Comparison of ENCODE assay signal across 33 mouse cellular contexts in the genomic region with DNA sequence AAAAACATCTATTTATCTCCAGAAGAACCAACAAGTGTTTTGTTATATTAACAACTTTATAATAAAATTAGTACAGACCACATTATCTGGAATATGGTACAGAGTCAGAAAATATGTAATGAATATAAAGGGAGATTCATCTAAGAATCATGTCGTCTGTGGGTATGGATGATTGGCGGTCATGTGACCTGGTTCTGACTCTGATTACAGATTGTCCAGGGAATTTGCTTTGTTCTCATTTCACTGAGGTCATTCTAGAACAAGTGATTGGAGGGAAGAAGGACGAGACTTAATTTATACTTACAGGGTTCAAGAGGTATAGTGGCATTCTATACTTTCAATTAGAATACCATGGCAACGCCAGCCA.
DNase-seq lines count a peak whose midpoint lies in the region; ATAC-seq and TF ChIP-seq lines count a peak whose summit lies in the region.
"Had no signal": no experiment of that assay in that cellular context is flagged by ENCODE, and none has a peak within 500 bp of the region (broad histone marks: within the 10 kb centered on the region; RNA-seq: fewer than 3 reads in every experiment).

No protein-coding gene starts in this region.

- H3K27me3 ChIP-seq in kidney, embryonic 16.5 days (ENCODE audit: insufficient read depth, low read length): no peaks in the 10 kb centered on the region
- no peaks in the 10 kb centered on the region for H3K27me3 ChIP-seq in ES-Bruce4 (ENCODE audit: control insufficient read depth, insufficient read depth, low read length, poor library complexity, severe bottlenecking)
- peaks cover 13% of the 10 kb centered on the region for H3K27me3 ChIP-seq in liver, embryonic 16.5 days (ENCODE audit: control insufficient read depth, insufficient read depth, low read depth, low read length)
- H3K27me3 ChIP-seq in hindbrain, postnatal 0 days (ENCODE audit: insufficient read depth, low read length): no peaks in the 10 kb centered on the region
- H3K27me3 ChIP-seq: embryonic facial prominence, embryonic 15.5 days; forebrain, embryonic 13.5 days; heart, embryonic 13.5 days; limb, embryonic 13.5 days; midbrain, embryonic 15.5 days; neural tube, embryonic 15.5 days; Patski had no signal

- TF ChIP-seq EP300 in ES-Bruce4 (IDR thresholded peaks at IDR 0.05; ENCODE audit: insufficient read depth, low read depth, low read length): no peak

- H3K9ac ChIP-seq in kidney, embryonic 16.5 days (replicated peaks; ENCODE audit: low read length): no peak overlapping the region
- 0 out of 2 replicates have a peak overlapping the region, but pooled peaks have one; percentile 36 for H3K9ac ChIP-seq in ES-Bruce4 (ENCODE audit: low read depth, poor library complexity, severe bottlenecking)
- no peak overlapping the region for H3K9ac ChIP-seq in liver, embryonic 16.5 days (ENCODE audit: low read depth, low read length)
- no peak overlapping the region for H3K9ac ChIP-seq in hindbrain, postnatal 0 days (replicated peaks; ENCODE audit: low read length)
- H3K9ac ChIP-seq: embryonic facial prominence, embryonic 15.5 days; forebrain, embryonic 13.5 days; heart, embryonic 13.5 days; limb, embryonic 13.5 days; midbrain, embryonic 15.5 days; neural tube, embryonic 15.5 days had no signal

- H3K9me3 ChIP-seq in kidney, embryonic 16.5 days (ENCODE audit: low read length): no peaks in the 10 kb centered on the region
- H3K9me3 ChIP-seq in ES-Bruce4 (replicated peaks; ENCODE audit: control insufficient read depth, insufficient read depth, low read length, poor library complexity, severe bottlenecking): no peaks in the 10 kb centered on the region
- no peaks in the 10 kb centered on the region for H3K9me3 ChIP-seq in liver, embryonic 16.5 days (replicated peaks; ENCODE audit: control insufficient read depth, low read length)
- no peaks in the 10 kb centered on the region for H3K9me3 ChIP-seq in hindbrain, postnatal 0 days (ENCODE audit: low read length)
- H3K9me3 ChIP-seq: embryonic facial prominence, embryonic 10.5 days; embryonic facial prominence, embryonic 15.5 days; forebrain, embryonic 13.5 days; G1E; heart, embryonic 13.5 days; limb, embryonic 13.5 days; midbrain, embryonic 10.5 days; midbrain, embryonic 15.5 days; neural tube, embryonic 15.5 days had no signal

- peak overlapping the region; percentile 28; the same call in 1 of the 2 replicates for H3K4me2 ChIP-seq in kidney, embryonic 16.5 days (replicated peaks; ENCODE audit: low read depth, low read length)
- H3K4me2 ChIP-seq in liver, embryonic 16.5 days (ENCODE audit: low read depth, low read length): peak overlapping the region; percentile 39; the same call in 1 of the 2 replicates
- no peak overlapping the region for H3K4me2 ChIP-seq in hindbrain, postnatal 0 days (ENCODE audit: low read depth, low read length)
- H3K4me2 ChIP-seq: embryonic facial prominence, embryonic 15.5 days; forebrain, embryonic 13.5 days; heart, embryonic 13.5 days; limb, embryonic 13.5 days; midbrain, embryonic 15.5 days; neural tube, embryonic 15.5 days had no signal

- TF ChIP-seq CTCF in ES-Bruce4 (IDR thresholded peaks at IDR 0.05; ENCODE audit: low read depth, low read length): no peak
- no peak for TF ChIP-seq CTCF in hindbrain, postnatal 0 days (IDR thresholded peaks at IDR 0.05; ENCODE audit: low read depth)

- no peak overlapping the region for H3K27ac ChIP-seq in kidney, embryonic 16.5 days (ENCODE audit: low read length)
- H3K27ac ChIP-seq in ES-Bruce4 (ENCODE audit: insufficient read depth, low read length): no peak overlapping the region
- H3K27ac ChIP-seq in liver, embryonic 16.5 days (ENCODE audit: low read length): no peak overlapping the region
- no peak overlapping the region for H3K27ac ChIP-seq in hindbrain, postnatal 0 days
- H3K27ac ChIP-seq: embryonic facial prominence, embryonic 10.5 days; embryonic facial prominence, embryonic 15.5 days; forebrain, embryonic 13.5 days; layer of hippocampus, adult 2 months; left cerebral cortex, adult 2 months; limb, embryonic 13.5 days; midbrain, embryonic 10.5 days; midbrain, embryonic 15.5 days; neural tube, embryonic 15.5 days; stomach, postnatal 0 days had no signal

- no peak for ATAC-seq in kidney, embryonic 16.5 days (ENCODE audit: low FRiP score, low TSS enrichment)
- ATAC-seq in liver, embryonic 16.5 days (ENCODE audit: low read depth): no peak
- ATAC-seq in hindbrain, postnatal 0 days: no peak
- ATAC-seq: forebrain, embryonic 13.5 days; hindbrain, embryonic 16.5 days; intestine, embryonic 16.5 days; midbrain, embryonic 15.5 days; Patski had no signal

- H3K4me3 ChIP-seq in kidney, embryonic 16.5 days (ENCODE audit: low read length): peak overlapping the region; percentile 20; the same call in 1 of the 2 replicates
- H3K4me3 ChIP-seq in ES-Bruce4 (ENCODE audit: low read depth, low read length): no peak overlapping the region
- H3K4me3 ChIP-seq in liver, embryonic 16.5 days (ENCODE audit: low read depth, low read length): no peak overlapping the region
- H3K4me3 ChIP-seq in hindbrain, postnatal 0 days (ENCODE audit: low read length): no peak overlapping the region
- H3K4me3 ChIP-seq: embryonic facial prominence, embryonic 10.5 days; embryonic facial prominence, embryonic 15.5 days; forebrain, embryonic 13.5 days; heart, embryonic 13.5 days; layer of hippocampus, adult 2 months; left cerebral cortex, adult 2 months; limb, embryonic 13.5 days; midbrain, embryonic 10.5 days; midbrain, embryonic 15.5 days; neural tube, embryonic 15.5 days had no signal

- DNase-seq in kidney, adult 11 months: no peak
- peak; percentile 56 for DNase-seq in 416B (ENCODE audit: low read depth)
- no peak for DNase-seq in hindbrain, postnatal 0 days (ENCODE audit: low spot score)
- DNase-seq in right cerebral cortex, postnatal 25 days: no peak
- DNase-seq: adrenal gland, postnatal 14 days; cerebellum, adult 18-20 months; cerebellum, postnatal 25 days; gastrocnemius, postnatal 10 days; heart, postnatal 14 days; kidney, postnatal 36 days; lung, postnatal 14 days; retina, postnatal 1 day; right cerebral cortex, postnatal 14 days; thymus, adult 18-20 months; thymus, postnatal 4 days had no signal

- H3K36me3 ChIP-seq in kidney, embryonic 16.5 days (ENCODE audit: insufficient read depth, low read length): peaks cover 4% of the 10 kb centered on the region; the same call in 1 of the 2 replicates
- H3K36me3 ChIP-seq in ES-Bruce4 (ENCODE audit: control insufficient read depth, insufficient read depth, low read length, poor library complexity, severe bottlenecking): no peaks in the 10 kb centered on the region
- no peaks in the 10 kb centered on the region for H3K36me3 ChIP-seq in liver, embryonic 16.5 days (ENCODE audit: control insufficient read depth, insufficient read depth)
- no peaks in the 10 kb centered on the region for H3K36me3 ChIP-seq in hindbrain, postnatal 0 days (ENCODE audit: insufficient read depth, low read length)
- H3K36me3 ChIP-seq: embryonic facial prominence, embryonic 10.5 days; embryonic facial prominence, embryonic 15.5 days; G1E; limb, embryonic 13.5 days; midbrain, embryonic 10.5 days; midbrain, embryonic 15.5 days; neural tube, embryonic 15.5 days had no signal

- 75% methylated on average over 4 of the region's 4 CpGs for WGBS in kidney, embryonic 16.5 days
- 54% methylated on average over 4 of the region's 4 CpGs for WGBS in liver, embryonic 16.5 days (ENCODE audit: insufficient replicate concordance)
- 75% methylated on average over 4 of the region's 4 CpGs for WGBS in hindbrain, postnatal 0 days

- peaks cover 19% of the 10 kb centered on the region for H3K4me1 ChIP-seq in kidney, embryonic 16.5 days (ENCODE audit: insufficient read depth, low read length)
- H3K4me1 ChIP-seq in ES-Bruce4 (ENCODE audit: control insufficient read depth, insufficient read depth, low read length): peaks cover 13% of the 10 kb centered on the region
- peaks cover 19% of the 10 kb centered on the region for H3K4me1 ChIP-seq in liver, embryonic 16.5 days (ENCODE audit: control insufficient read depth, low read depth, low read length)
- H3K4me1 ChIP-seq in hindbrain, postnatal 0 days (ENCODE audit: insufficient read depth, low read length): peaks cover 17% of the 10 kb centered on the region

- TF ChIP-seq POLR2A in ES-Bruce4 (IDR thresholded peaks at IDR 0.05; ENCODE audit: insufficient read depth, low read length): no peak
